Mouse (Mus musculus): ENCODE measurements at regions not wholly inside any gene's neighbourhood (a gene's known extent, or its start where the extent isn't known, plus 50 kb on each side); places are given as distances from the start of the nearest gene placed in this dataset.

- TF ChIP-seq CTCF (conservative IDR thresholded peaks at IDR 0.05; ENCODE audit: low read length) (no peak), POU5F1 (IDR thresholded peaks at IDR 0.05; ENCODE audit: borderline replicate concordance, low read length) (no peak), NANOG (IDR thresholded peaks at IDR 0.05; ENCODE audit: borderline replicate concordance, low read length) (no peak)
These were observed 304.7 kb upstream of the Spred2 start for GRCm38 (mm10) chr11:19619494-19619893.

Measured in E14TG2a.4 (cell line).